Mouse (Mus musculus): ENCODE results near the gene Utp11. TPM values are rescaled to one million over a fixed set of nuclear protein-coding genes. Genes with fewer than 3 reads are reported as not detected.

The Utp11 gene
- 0.57 and 0.85 TPM in 2 replicates for polyA plus RNA-seq (2012; rRNA removed)

DNA sequence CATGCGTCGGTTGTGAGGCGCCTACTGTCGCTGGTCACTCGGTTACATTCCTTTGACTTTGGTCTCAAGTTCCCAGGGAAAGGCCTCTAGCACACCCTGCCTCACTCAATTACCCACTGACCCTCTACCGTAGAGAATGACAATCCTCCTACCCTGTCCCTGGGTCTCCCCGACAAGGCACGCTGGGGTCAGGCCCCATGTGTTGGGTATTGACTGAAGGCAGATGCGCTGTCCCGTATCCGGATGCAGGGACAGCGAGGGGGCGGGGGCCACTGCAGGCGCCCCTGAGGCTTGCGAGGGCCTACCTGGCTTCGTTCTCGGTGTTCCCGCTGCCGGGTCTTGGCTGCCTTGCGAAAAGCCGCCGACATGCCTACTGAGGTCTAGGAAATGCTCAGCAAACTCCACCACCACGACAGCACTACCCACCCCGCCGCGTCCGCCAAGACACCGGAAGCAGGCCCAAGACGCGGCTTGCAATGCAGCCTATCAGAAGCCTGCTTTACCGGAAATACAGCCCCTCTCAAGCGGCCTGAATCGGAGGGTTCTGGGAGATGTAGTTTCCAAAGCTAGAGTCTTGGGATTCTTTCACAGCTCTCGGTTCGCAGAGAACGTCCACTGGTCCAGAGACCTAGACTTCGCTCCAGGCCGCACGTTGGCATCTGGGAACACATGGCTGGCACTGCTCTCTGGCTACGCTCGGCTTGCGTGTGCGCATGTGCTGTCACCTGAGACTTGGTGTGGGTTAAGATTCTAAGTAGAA lies at the start of gene Utp11:
Utp11 (minus strand) TSS at position 466 of the 760 bp plus-strand sequence.
- Histone ChIP-seq H3K36me3 (ENCODE audit: control insufficient read depth, insufficient read depth, low read length) (no peaks in the 10 kb centered on the region), H3K27ac (ENCODE audit: insufficient read depth, low read depth, low read length) (peak within 1 kb of the TSS; percentile 22; the same call in 1 of the 2 replicates), H3K27me3 (ENCODE audit: control insufficient read depth, insufficient read depth, low read length) (no peaks in the 10 kb centered on the region), H3K4me3 (ENCODE audit: low read depth, low read length) (peak within 1 kb of the TSS; percentile 90), H3K4me1 (ENCODE audit: control insufficient read depth, insufficient read depth, insufficient read length, low read length) (peaks cover 6% of the 10 kb centered on the region)
- 0 out of 2 replicates have a peak, but pooled peaks have one; percentile 19 for TF ChIP-seq POLR2A (IDR thresholded peaks at IDR 0.05; ENCODE audit: low read depth, low read length)
- no peak for TF ChIP-seq CTCF (IDR thresholded peaks at IDR 0.05; ENCODE audit: extremely low read depth, insufficient read length, insufficient replicate concordance, low read depth, low read length)
- under 1% methylated on average over 43 of the region's 43 CpGs for WGBS

DNA sequence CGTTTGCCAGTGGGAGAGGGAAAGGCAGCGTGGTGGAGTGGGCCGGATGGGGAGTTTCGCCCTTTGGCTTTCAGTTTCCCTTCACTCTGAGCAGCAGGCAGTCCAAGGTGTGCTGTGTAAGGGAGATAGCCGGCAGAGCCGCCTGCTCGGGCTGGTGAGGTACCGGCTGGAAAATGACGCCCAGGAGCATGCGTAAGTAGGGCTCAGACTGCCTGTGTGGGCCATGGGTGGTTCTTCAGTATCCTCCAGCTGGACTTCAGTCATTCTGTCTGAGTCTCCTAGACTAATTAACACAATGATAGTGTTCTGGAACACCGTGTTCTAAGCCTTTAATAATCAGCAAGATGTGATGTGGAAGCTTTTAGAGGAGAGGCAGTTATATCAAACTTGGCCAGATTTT lies 49.4 kb upstream of the Utp11 start:
- peak overlapping the region; percentile 57; the same call in 1 of the 2 replicates for H3K27ac ChIP-seq (ENCODE audit: insufficient read depth, low read depth, low read length)

DNA sequence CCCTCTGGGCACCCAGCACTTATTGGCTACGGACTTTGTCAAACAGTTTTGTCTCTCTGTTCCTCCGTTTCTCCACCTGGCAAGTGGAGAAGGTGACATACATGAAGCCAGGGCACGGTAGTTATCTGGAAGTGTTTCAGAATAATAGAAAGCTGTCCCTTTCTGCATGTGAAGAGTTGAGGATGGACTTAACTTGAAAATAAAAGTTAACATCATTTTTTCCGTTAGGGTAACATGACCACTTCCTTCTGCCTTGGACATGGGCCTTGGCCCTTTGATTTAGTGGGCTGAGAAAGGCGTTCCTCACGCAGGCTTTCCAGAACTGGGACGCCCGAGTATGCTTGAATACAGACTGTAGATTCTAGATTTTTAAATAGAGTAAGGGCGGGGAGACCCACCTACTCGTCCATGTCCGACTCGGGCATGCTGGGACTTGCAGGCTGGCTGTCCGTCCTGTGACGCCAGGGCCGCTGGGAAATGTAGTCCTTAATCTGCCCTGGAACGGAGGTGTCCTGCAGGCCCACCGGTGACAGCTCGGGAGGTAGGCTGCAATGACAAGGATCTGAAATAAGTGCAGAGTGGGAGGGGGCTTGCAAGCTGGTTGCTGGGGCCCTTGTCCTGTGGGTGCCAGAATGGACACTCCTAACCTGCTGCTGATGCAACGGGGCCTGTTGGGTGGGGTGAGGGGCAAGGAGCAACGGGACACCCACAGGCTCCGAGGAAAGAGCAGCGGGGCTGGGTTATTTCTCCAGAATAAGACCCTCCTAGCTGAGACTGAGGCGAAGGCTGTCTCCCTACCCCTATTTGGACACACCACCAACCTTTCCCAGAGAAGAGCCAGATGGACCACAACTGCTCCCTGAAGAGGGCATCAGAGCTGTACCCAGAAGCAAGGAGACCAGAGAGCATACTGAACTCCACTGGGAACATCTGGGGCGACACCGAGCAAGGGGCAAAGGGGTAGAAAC lies 48.3 kb upstream of the Utp11 start, which contains the start of gene Inpp5b:
Inpp5b (plus strand) TSS at position 475 of the 968 bp plus-strand sequence.
- Histone ChIP-seq H3K27ac (ENCODE audit: insufficient read depth, low read depth, low read length) (peak within 1 kb of the TSS; percentile 50; the same call in 1 of the 2 replicates), H3K36me3 (ENCODE audit: control insufficient read depth, insufficient read depth, low read length) (no peaks in the 10 kb centered on the region), H3K27me3 (ENCODE audit: control insufficient read depth, insufficient read depth, low read length) (no peaks in the 10 kb centered on the region), H3K4me3 (ENCODE audit: low read depth, low read length) (peak within 1 kb of the TSS; percentile 77), H3K4me1 (ENCODE audit: control insufficient read depth, insufficient read depth, insufficient read length, low read length) (peaks cover 11% of the 10 kb centered on the region; the same call in 1 of the 2 replicates)
- WGBS, result 9% methylated on average over 25 of the region's 25 CpGs
- TF ChIP-seq CTCF (IDR thresholded peaks at IDR 0.05; ENCODE audit: extremely low read depth, insufficient read length, insufficient replicate concordance, low read depth, low read length), result no peak
- TF ChIP-seq POLR2A (IDR thresholded peaks at IDR 0.05; ENCODE audit: low read depth, low read length), result no peak

More for the DNA sequence above, 49.4 kb upstream of the Utp11 start:
- no peaks in the 10 kb centered on the region for H3K27me3 ChIP-seq (ENCODE audit: control insufficient read depth, insufficient read depth, low read length)
- 50% methylated on average over 11 of the region's 11 CpGs for WGBS
- no peak overlapping the region for H3K4me3 ChIP-seq (ENCODE audit: low read depth, low read length)
- H3K36me3 ChIP-seq (ENCODE audit: control insufficient read depth, insufficient read depth, low read length), result no peaks in the 10 kb centered on the region
- TF ChIP-seq POLR2A (IDR thresholded peaks at IDR 0.05; ENCODE audit: low read depth, low read length) (no peak), CTCF (IDR thresholded peaks at IDR 0.05; ENCODE audit: extremely low read depth, insufficient read length, insufficient replicate concordance, low read depth, low read length) (no peak)
- H3K4me1 ChIP-seq (ENCODE audit: control insufficient read depth, insufficient read depth, insufficient read length, low read length), result peaks cover 14% of the 10 kb centered on the region; the same call in 1 of the 2 replicates

DNA sequence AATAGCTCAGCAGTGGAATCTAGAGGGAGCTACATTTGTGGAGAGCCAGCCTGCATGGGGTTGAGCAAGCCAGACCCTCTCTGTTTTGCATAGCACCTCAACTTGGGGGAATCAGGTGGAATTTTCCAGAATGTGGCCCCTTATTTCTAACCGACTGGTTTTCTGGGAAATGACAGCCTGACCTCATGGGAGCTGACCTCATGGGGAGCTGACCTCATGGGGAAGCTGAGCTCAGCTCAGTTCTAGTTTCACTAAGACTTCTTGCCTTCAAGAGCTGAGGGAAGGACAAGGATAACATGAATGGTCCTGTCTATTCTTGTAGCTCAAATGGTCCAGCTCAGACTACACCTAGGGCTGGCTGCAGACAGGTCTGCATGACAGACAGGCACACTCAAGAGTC lies 45.4 kb upstream of the Utp11 start:
- Histone ChIP-seq H3K4me1 (ENCODE audit: control insufficient read depth, insufficient read depth, insufficient read length, low read length) (peaks cover 9% of the 10 kb centered on the region; the same call in 1 of the 2 replicates), H3K4me3 (ENCODE audit: low read depth, low read length) (no peak overlapping the region), H3K27me3 (ENCODE audit: control insufficient read depth, insufficient read depth, low read length) (no peaks in the 10 kb centered on the region), H3K36me3 (ENCODE audit: control insufficient read depth, insufficient read depth, low read length) (no peaks in the 10 kb centered on the region; the same call in 1 of the 2 replicates), H3K27ac (ENCODE audit: insufficient read depth, low read depth, low read length) (no peak overlapping the region)
- 45% methylated on average over 1 of the region's 1 CpGs for WGBS
- no peak for TF ChIP-seq CTCF (IDR thresholded peaks at IDR 0.05; ENCODE audit: extremely low read depth, insufficient read length, insufficient replicate concordance, low read depth, low read length)
- TF ChIP-seq POLR2A (IDR thresholded peaks at IDR 0.05; ENCODE audit: low read depth, low read length), result no peak

DNA sequence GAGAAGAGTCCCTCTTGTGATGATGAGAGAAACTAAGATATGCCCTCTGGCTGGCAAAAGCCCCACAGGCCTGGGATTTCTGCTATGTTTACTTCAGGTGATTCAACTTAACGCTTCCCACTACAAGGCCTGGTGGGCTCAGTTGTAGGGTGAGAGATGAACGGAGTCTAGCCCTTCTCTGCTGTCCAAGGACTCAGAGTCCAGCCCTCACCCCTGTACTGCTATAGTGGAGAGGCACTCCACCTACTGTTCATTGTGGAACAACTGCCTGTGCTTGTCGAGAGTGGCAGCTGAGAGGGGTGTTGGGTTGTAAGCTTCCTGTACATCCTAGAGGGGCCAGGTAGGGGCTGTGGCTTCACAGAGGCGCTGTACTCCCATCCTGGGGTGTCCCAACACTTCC lies 44.6 kb upstream of the Utp11 start:
- H3K27me3 ChIP-seq (ENCODE audit: control insufficient read depth, insufficient read depth, low read length), result no peaks in the 10 kb centered on the region
- WGBS, result 56% methylated on average over 4 of the region's 4 CpGs
- no peaks in the 10 kb centered on the region; the same call in 1 of the 2 replicates for H3K36me3 ChIP-seq (ENCODE audit: control insufficient read depth, insufficient read depth, low read length)
- H3K4me1 ChIP-seq (ENCODE audit: control insufficient read depth, insufficient read depth, insufficient read length, low read length), result peaks cover 6% of the 10 kb centered on the region; the same call in 1 of the 2 replicates
- no peak overlapping the region for H3K4me3 ChIP-seq (ENCODE audit: low read depth, low read length)
- no peak for TF ChIP-seq POLR2A (IDR thresholded peaks at IDR 0.05; ENCODE audit: low read depth, low read length)
- TF ChIP-seq CTCF (IDR thresholded peaks at IDR 0.05; ENCODE audit: extremely low read depth, insufficient read length, insufficient replicate concordance, low read depth, low read length), result peak; percentile 7; the same call in 1 of the 2 replicates
- no peak overlapping the region for H3K27ac ChIP-seq (ENCODE audit: insufficient read depth, low read depth, low read length)

DNA sequence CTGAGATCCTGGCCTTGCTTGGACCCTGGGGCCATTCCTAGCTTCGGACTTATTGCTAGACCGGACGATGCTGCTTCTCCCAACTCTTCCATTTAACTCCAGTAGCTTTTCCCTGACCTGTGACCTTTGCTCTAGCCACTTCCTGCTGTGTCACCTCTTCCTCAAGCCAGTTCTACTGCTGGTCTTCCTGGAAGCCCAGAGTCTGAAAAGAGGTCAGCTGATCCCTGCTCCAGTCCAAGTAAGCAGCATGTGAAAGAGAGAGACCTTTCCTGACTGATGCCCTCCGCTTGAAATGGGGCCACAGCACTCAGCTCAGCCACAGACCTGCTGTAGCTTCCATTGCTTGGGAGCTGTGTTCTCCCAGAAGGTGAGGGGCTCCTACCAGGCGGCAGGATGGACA lies 44.1 kb upstream of the Utp11 start:
- peaks cover 6% of the 10 kb centered on the region; the same call in 1 of the 2 replicates for H3K4me1 ChIP-seq (ENCODE audit: control insufficient read depth, insufficient read depth, insufficient read length, low read length)
- peak overlapping the region; percentile 14; the same call in 1 of the 2 replicates for H3K4me3 ChIP-seq (ENCODE audit: low read depth, low read length)
- TF ChIP-seq POLR2A (IDR thresholded peaks at IDR 0.05; ENCODE audit: low read depth, low read length) (no peak), CTCF (IDR thresholded peaks at IDR 0.05; ENCODE audit: extremely low read depth, insufficient read length, insufficient replicate concordance, low read depth, low read length) (no peak)
- H3K27me3 ChIP-seq (ENCODE audit: control insufficient read depth, insufficient read depth, low read length), result no peaks in the 10 kb centered on the region
- H3K27ac ChIP-seq (ENCODE audit: insufficient read depth, low read depth, low read length), result no peak overlapping the region
- no peaks in the 10 kb centered on the region; the same call in 1 of the 2 replicates for H3K36me3 ChIP-seq (ENCODE audit: control insufficient read depth, insufficient read depth, low read length)
- 72% methylated on average over 5 of the region's 5 CpGs for WGBS
